In genomic region chr3:95014428-95015151, GRCm38 (mm10) we compare ENCODE assay signal across 8 mouse cellular contexts. TPM values are rescaled to one million over a fixed set of nuclear protein-coding genes. Genes with fewer than 3 reads are reported as not detected.
DNase-seq lines count a peak whose midpoint lies in the region; ATAC-seq and TF ChIP-seq lines count a peak whose summit lies in the region.

No protein-coding gene starts in this region.

- peak overlapping the region; percentile 95 for H3K27ac ChIP-seq in heart, adult 2 months

- no peak for TF ChIP-seq CTCF in heart, adult 2 months (IDR thresholded peaks at IDR 0.05)
- no peak for TF ChIP-seq CTCF in lung, adult 2 months (IDR thresholded peaks at IDR 0.05; ENCODE audit: insufficient read depth, low read length)

- intact Hi-C loops in heart, adult 2 months (cut with DNase I) = loop anchor here (5.0 kb wide), 1 partner anchor 127 kb away; the partner anchor contains the start of gene Psmb4

- H3K9ac ChIP-seq in heart, adult 2 months (ENCODE audit: low read depth, low read length) = peak overlapping the region; percentile 94

- peaks cover 2% of the 10 kb centered on the region for H3K4me1 ChIP-seq in heart, adult 2 months (ENCODE audit: control insufficient read depth, insufficient read depth, low read length)
- H3K4me1 ChIP-seq in lung, adult 2 months (ENCODE audit: control insufficient read depth, insufficient read depth, low read length) = peaks cover 7% of the 10 kb centered on the region; the same call in 1 of the 2 replicates

- H3K79me2 ChIP-seq in heart, adult 2 months (replicated peaks; ENCODE audit: control insufficient read depth, insufficient read depth, low read length) = no peaks in the 10 kb centered on the region

- no peaks in the 10 kb centered on the region for H3K36me3 ChIP-seq in heart, adult 2 months (ENCODE audit: control insufficient read depth, insufficient read depth, low read length)

- TF ChIP-seq EP300 in heart, adult 2 months (IDR thresholded peaks at IDR 0.05; ENCODE audit: insufficient read depth, low read depth, low read length) = no peak

- peak; percentile 69 for DNase-seq in 416B (ENCODE audit: low read depth)
- DNase-seq in Muller cell, postnatal 12 days (ENCODE audit: inconsistent ontology term) = peak; percentile 77
- peak; percentile 76 to 79 for DNase-seq in cerebellum, postnatal 25 days
- DNase-seq in heart, adult 2 months = peak; percentile 62 to 69
- peak; percentile 38 to 49 for DNase-seq in kidney, adult 8-10 months
- DNase-seq in lung, adult 2 months = peak; percentile 60
- peak; percentile 44 for DNase-seq in ovary, postnatal 10 days (ENCODE audit: low spot score)

- no peak for TF ChIP-seq POLR2A in heart, adult 2 months (IDR thresholded peaks at IDR 0.05; ENCODE audit: insufficient read depth, low read depth, low read length)
- no peak for TF ChIP-seq POLR2A in lung, adult 2 months (IDR thresholded peaks at IDR 0.05; ENCODE audit: borderline replicate concordance, extremely low read depth, low read depth, low read length)

- 1% methylated on average over 44 of the region's 44 CpGs for WGBS in heart, adult 2 months
- WGBS in lung, adult 2 months = 1% methylated on average over 43 of the region's 44 CpGs

- no peak for ATAC-seq in frontal cortex, adult (ENCODE audit: low TSS enrichment)

- H3K27me3 ChIP-seq in heart, adult 2 months (ENCODE audit: control insufficient read depth, insufficient read depth, low read length) = no peaks in the 10 kb centered on the region

- H3K4me3 ChIP-seq in heart, adult 2 months = peak overlapping the region; percentile 98
- H3K4me3 ChIP-seq in lung, adult 2 months (replicated peaks; ENCODE audit: extremely low read depth, low read depth, low read length) = peak overlapping the region; percentile 85

RNA-seq across cellular contexts. Expression of gene Zfp687, which starts 0.7 kb away (rescaled TPM):
- total RNA-seq in heart, adult 2 months (2021) = 10 to 100 TPM; 11.0 to 13.5 TPM
- polyA plus RNA-seq in heart, adult 2 months (2012; rRNA removed) = 10.6 and 10.9 TPM in 2 replicates
- polyA plus RNA-seq in lung, adult 2 months (2012; rRNA removed) = 19.2 and 20.6 TPM in 2 replicates

RNA-seq across cellular contexts. Expression of gene Psmd4, which starts 27.8 kb away (rescaled TPM):
- total RNA-seq in heart, adult 2 months (2021) = 100 to 1,000 TPM; 121 to 140 TPM
- polyA plus RNA-seq in heart, adult 2 months (2012; rRNA removed) = 119 and 144 TPM in 2 replicates
- polyA plus RNA-seq in lung, adult 2 months (2012; rRNA removed) = 97.3 and 127 TPM in 2 replicates

RNA-seq across cellular contexts. Expression of gene Pi4kb, which starts 40.1 kb away (rescaled TPM):
- total RNA-seq in heart, adult 2 months (2021) = 10 to 100 TPM; 25.8 to 29.5 TPM
- 18.7 and 28.7 TPM in 2 replicates for polyA plus RNA-seq in heart, adult 2 months (2012; rRNA removed)
- polyA plus RNA-seq in lung, adult 2 months (2012; rRNA removed) = 33.8 and 38.1 TPM in 2 replicates
